Mouse (Mus musculus) hindbrain, embryonic 16.5 days (tissue): ENCODE results near the gene Syk. TPM values are rescaled to one million over a fixed set of nuclear protein-coding genes. Genes with fewer than 3 reads are reported as not detected.

Source experiments
- ATAC-seq: fragments of 200-750 bp; cut with Nextera tagmentation; 2 replicates; pipeline ENCODE4 v1.8.0; 2017; ENCODE audit warnings: moderate TSS enrichment, moderate library complexity
- H3K27ac ChIP-seq: fragments of 300-500 bp; sonication (generic); 2 replicates; pipeline ENCODE4 v1.5.1; 2014; ENCODE audit warnings: low read depth, mild to moderate bottlenecking, control low read depth, low read length, moderate library complexity
- H3K27me3 ChIP-seq: fragments of 300-500 bp; sonication (generic); replicated peaks from 2 replicates; pipeline ENCODE4 v1.6.1; 2014; ENCODE audit warnings: low read length; ENCODE audit not compliant: control insufficient read depth, insufficient read depth
- H3K36me3 ChIP-seq: fragments of 300-500 bp; sonication (generic); 2 replicates; pipeline ENCODE4 v1.6.1; 2014; ENCODE audit warnings: mild to moderate bottlenecking, low read length, moderate library complexity, mixed read lengths; ENCODE audit not compliant: control insufficient read depth, insufficient read depth
- H3K4me1 ChIP-seq: fragments of 300-500 bp; sonication (generic); 2 replicates; pipeline ENCODE4 v1.6.1; 2014; ENCODE audit warnings: low read depth, low read length; ENCODE audit not compliant: control insufficient read depth, insufficient read depth
- H3K4me2 ChIP-seq: fragments of 300-500 bp; sonication (generic); 2 replicates; pipeline ENCODE4 v1.6.1; 2014; ENCODE audit warnings: mild to moderate bottlenecking, low read length, control low read depth, moderate library complexity
- H3K4me3 ChIP-seq: fragments of 300-500 bp; sonication (generic); 2 replicates; pipeline ENCODE4 v1.5.1; 2014; ENCODE audit warnings: mild to moderate bottlenecking, low read length, control low read depth, moderate library complexity
- H3K9ac ChIP-seq: fragments of 300-500 bp; sonication (generic); 2 replicates; pipeline ENCODE4 v1.6.1; 2014; ENCODE audit warnings: low read depth, mild to moderate bottlenecking, control low read depth, low read length, moderate library complexity
- H3K9me3 ChIP-seq: fragments of 300-500 bp; sonication (generic); 2 replicates; pipeline ENCODE4 v1.6.1; 2014; ENCODE audit warnings: mild to moderate bottlenecking, low read length, moderate library complexity; ENCODE audit not compliant: control insufficient read depth
- WGBS: fragments of 180-500 bp; shearing (Covaris S2); extraction: QIAGEN DNeasy Blood & Tissue Kit; methylation state at CpG from one replicate; pipeline ENCODE4 v1.1.7; 2014; 5-methylcytosine and 5-hydroxymethylcytosine counted together
- polyA plus RNA-seq: library from polyadenylated mRNA; unstranded; fragments of >200 nt; fragmentation: Nextera tagmentation; extraction: Ambion mirVana; gene quantifications from 2 replicates; pipeline ENCODE4 v1.2.1, GENCODE M21; 2015

Syk gene
- polyA plus RNA-seq, 1 experiment from 2014 or later, result 1.1 TPM

GRCm38 (mm10) chr13:52694857-52695256, 111.9 kb downstream of the Syk start:
- no peaks in the 10 kb centered on the region for H3K27me3 ChIP-seq
- no peaks in the 10 kb centered on the region for H3K36me3 ChIP-seq
- 90% methylated on average over 6 of the region's 6 CpGs for WGBS
- H3K9me3 ChIP-seq, result no peaks in the 10 kb centered on the region
- H3K4me3 ChIP-seq, result no peak overlapping the region
- no peak overlapping the region for H3K9ac ChIP-seq
- no peak overlapping the region for H3K27ac ChIP-seq
- H3K4me1 ChIP-seq, result no peaks in the 10 kb centered on the region
- H3K4me2 ChIP-seq, result no peak overlapping the region
- ATAC-seq, result no peak

Other genes starting within 250 kb of the Syk start
- 6.2 and 7.9 TPM in 2 replicates for gene Diras2, start 51.9 kb upstream of the Syk start, polyA plus RNA-seq